Mouse (Mus musculus) heart, postnatal 14 days (tissue): ENCODE data around the gene Harbi1. TPM values are rescaled to one million over a fixed set of nuclear protein-coding genes. Genes with fewer than 3 reads are reported as not detected.

ENCODE experiments used
- DNase-seq, 2 experiments: peaks; one replicate each; pipeline ENCODE4 v3.0.0; 2021 to 2022
- intact Hi-C: fragments of 180-260 bp; cut with DNase I; formaldehyde crosslinking; loops from one replicate; pipeline ENCODE4 v1.15.1; 2025
- long read RNA-seq, 2 experiments: library from polyadenylated mRNA; stranded (forward); transcript quantifications; one replicate each; pipeline ENCODE4 v2.0.0; 2021
- total RNA-seq, 2 experiments: library from RNA; stranded (reverse); gene quantifications; 2 replicates each; pipeline ENCODE4 v1.2.3; 2021

Harbi1 gene
- 1 to 10 TPM; 5.3 to 5.8 TPM for total RNA-seq
- long read RNA-seq, experiment 1, transcript Harbi1-201 (3 exons, 2,308 nt): major isoform, 5 of 17 reads
- long read RNA-seq, experiment 1, partial matches to known transcripts: 0 of 17 reads
- long read RNA-seq, experiment 1, other reads (novel, unspliced or antisense): 12 of 17 reads
- long read RNA-seq, experiment 2, transcript Harbi1-201 (3 exons, 2,308 nt): major isoform, 6 of 11 reads
- long read RNA-seq, experiment 2, partial matches to known transcripts: 1 of 11 reads
- long read RNA-seq, experiment 2, other reads (novel, unspliced or antisense): 4 of 11 reads

- intact Hi-C loops: no loop called here
- DNase-seq: peak; percentile 94 to 96
Measured at GRCm38 (mm10) chr2:91710272-91711234, at the start of gene Harbi1, which contains the start of gene Atg13. Harbi1 (plus strand) TSS chr2:91710852. Atg13 (minus strand) TSS chr2:91710576.

- intact Hi-C loops: no loop called here
- no peak for DNase-seq
Measured at GRCm38 (mm10) chr2:91660981-91661380, 49.7 kb upstream of the Harbi1 start.

- intact Hi-C loops: no loop called here
- no peak for DNase-seq
Measured at GRCm38 (mm10) chr2:91664780-91665179, 45.9 kb upstream of the Harbi1 start.

GRCm38 (mm10) chr2:91666386-91666910 lies 44.2 kb upstream of the Harbi1 start:
- intact Hi-C loops: no loop called here

GRCm38 (mm10) chr2:91667747-91668146 lies 42.9 kb upstream of the Harbi1 start:
- no peak for DNase-seq
- intact Hi-C loops: no loop called here

More at GRCm38 (mm10) chr2:91666386-91666910, 44.2 kb upstream of the Harbi1 start:
- no peak for DNase-seq

DNA sequence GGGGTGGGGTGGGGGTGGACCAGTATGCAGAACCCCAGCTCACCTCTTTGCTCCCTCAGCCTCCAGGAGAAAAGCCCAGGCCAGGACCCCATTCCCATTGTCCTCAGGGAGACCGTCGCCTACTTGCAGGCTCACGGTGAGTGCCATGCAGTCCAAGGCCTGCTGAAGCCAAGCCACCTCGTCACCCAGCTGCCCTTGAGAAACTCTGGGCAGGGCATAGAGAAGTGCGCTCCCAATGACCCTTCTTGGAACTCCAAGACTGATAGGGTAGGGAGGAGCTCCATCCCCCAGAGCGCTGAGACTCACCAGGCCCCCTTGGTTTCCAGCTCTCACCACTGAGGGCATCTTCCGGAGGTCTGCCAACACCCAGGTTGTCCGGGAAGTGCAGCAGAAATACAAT lies 41.3 kb upstream of the Harbi1 start:
- DNase-seq: no peak
- intact Hi-C loops: no loop called here

GRCm38 (mm10) chr2:91670038-91670437 lies 40.6 kb upstream of the Harbi1 start:
- DNase-seq: no peak
- intact Hi-C loops: no loop called here

- no peak for DNase-seq
- intact Hi-C loops: no loop called here
Measured at GRCm38 (mm10) chr2:91673587-91673986, 37.1 kb upstream of the Harbi1 start.

- intact Hi-C loops: no loop called here
- no peak for DNase-seq
Measured at GRCm38 (mm10) chr2:91674895-91675294, 35.8 kb upstream of the Harbi1 start.

DNA sequence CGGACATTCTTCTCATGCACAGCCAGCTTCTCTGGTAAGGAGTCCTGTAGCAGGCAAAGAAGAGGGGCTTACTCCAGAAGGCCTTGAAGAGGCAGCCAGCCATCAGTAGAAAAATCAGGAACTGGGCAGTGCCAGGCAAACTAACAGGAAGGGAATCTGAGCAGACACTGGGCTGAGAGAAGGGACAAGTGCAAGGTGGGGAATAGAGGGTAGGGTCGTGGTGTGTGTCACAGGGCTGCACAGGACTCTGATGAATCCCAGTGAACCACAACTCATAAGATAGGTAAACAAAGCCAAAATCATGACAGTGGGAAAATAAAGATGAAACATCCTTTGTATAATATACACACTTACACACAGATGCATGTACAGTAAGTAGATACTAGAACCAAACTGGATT lies 34.2 kb upstream of the Harbi1 start:
- intact Hi-C loops: no loop called here
- DNase-seq: no peak

- intact Hi-C loops: no loop called here
- no peak for DNase-seq
Measured at GRCm38 (mm10) chr2:91676961-91677360, 33.7 kb upstream of the Harbi1 start.

- intact Hi-C loops: no loop called here
- DNase-seq: peak; percentile 34 to 68
Measured at GRCm38 (mm10) chr2:91682850-91683249, 27.8 kb upstream of the Harbi1 start.

- DNase-seq: no peak
- intact Hi-C loops: no loop called here
Measured at GRCm38 (mm10) chr2:91683919-91684318, 26.7 kb upstream of the Harbi1 start.

GRCm38 (mm10) chr2:91689452-91689851 lies 21.2 kb upstream of the Harbi1 start:
- intact Hi-C loops: no loop called here
- DNase-seq: peak; percentile 64 to 80

- DNase-seq: peak in 1 of 2 experiments; percentile 11
- intact Hi-C loops: no loop called here
Measured at GRCm38 (mm10) chr2:91695436-91696224, 15.0 kb upstream of the Harbi1 start.

GRCm38 (mm10) chr2:91696225-91696590 lies 14.4 kb upstream of the Harbi1 start:
- DNase-seq: no peak
- intact Hi-C loops: no loop called here

DNA sequence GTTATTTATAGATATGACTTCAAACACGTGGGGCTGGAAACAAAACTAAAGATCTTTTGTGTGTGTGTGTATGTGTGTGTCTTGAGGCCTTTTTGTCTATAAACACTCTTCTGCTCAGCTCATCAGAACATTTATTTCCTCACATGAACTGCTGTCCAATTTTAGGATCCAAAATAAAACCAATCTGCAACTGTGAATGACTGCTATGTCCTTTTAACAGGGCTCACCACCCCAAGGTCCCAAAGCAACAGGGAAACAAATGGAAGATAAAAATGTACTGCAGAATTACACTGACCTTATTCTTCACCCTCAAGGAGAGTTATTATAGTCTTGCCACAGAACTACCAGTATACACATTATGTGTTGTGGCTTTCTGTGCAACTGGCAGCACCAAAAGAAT lies 11.4 kb upstream of the Harbi1 start:
- no peak for DNase-seq

DNA sequence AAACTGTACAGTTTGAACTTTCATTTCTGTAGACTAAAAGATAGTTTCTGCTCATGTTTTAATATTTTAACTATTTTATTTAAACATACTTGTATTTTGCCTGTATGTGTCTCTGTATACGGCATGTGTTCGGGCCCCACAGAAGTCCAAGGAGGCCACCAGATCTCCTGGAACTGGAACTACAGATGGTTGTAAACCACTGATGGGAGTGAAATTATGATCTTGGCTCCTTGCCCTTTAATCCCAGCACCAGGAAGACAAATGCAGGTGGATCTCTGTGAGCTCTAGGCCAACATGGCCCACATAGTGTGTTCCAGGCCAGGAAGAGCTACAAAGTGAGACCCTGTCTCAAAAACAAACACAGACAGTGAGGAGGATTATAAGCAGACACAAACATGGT lies 9.3 kb upstream of the Harbi1 start:
- no peak for DNase-seq
- intact Hi-C loops: no loop called here

More for the DNA sequence above, 11.4 kb upstream of the Harbi1 start:
- intact Hi-C loops: no loop called here

GRCm38 (mm10) chr2:91705736-91706135 lies 4.9 kb upstream of the Harbi1 start:
- intact Hi-C loops: no loop called here
- DNase-seq: no peak

DNA sequence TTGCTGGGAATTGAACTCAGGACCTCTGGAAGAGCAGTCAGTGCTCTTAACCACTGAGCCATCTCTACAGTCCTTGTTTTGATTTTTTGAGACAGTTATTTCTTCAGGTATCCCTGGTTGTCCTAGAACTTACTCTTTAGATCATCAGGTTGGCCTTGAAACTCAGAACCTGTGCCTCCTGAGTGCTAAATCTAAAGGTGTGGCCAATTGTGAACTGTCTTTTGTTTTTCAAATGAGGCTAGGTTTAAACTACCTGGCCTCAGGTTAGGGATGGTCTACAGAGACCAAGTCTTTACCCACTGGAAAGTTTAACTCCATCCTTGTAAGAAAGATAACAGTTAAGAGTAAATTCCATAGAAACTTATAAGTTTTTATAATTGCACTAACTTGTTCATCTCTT lies 4.2 kb upstream of the Harbi1 start:
- no peak for DNase-seq
- intact Hi-C loops: no loop called here
